Mouse (Mus musculus) spleen, adult 10 weeks (tissue): ENCODE results near the gene Gch1. TPM values are rescaled to one million over a fixed set of nuclear protein-coding genes. Genes with fewer than 3 reads are reported as not detected.

Source experiments
- polyA plus RNA-seq: library from polyadenylated mRNA; stranded (reverse); fragments of 350-450 nt; fragmentation: Illumina TruSeq; extraction: RNeasy Lipid Tissue Mini Kit (QIAGEN cat#74804); gene quantifications from one replicate; pipeline ENCODE4 v1.2.3, GENCODE M21; 2015; ENCODE audit warnings: low replicate concordance; ENCODE audit not compliant: insufficient read depth

Gene Gch1
- polyA plus RNA-seq, result 10.8 TPM

DNA sequence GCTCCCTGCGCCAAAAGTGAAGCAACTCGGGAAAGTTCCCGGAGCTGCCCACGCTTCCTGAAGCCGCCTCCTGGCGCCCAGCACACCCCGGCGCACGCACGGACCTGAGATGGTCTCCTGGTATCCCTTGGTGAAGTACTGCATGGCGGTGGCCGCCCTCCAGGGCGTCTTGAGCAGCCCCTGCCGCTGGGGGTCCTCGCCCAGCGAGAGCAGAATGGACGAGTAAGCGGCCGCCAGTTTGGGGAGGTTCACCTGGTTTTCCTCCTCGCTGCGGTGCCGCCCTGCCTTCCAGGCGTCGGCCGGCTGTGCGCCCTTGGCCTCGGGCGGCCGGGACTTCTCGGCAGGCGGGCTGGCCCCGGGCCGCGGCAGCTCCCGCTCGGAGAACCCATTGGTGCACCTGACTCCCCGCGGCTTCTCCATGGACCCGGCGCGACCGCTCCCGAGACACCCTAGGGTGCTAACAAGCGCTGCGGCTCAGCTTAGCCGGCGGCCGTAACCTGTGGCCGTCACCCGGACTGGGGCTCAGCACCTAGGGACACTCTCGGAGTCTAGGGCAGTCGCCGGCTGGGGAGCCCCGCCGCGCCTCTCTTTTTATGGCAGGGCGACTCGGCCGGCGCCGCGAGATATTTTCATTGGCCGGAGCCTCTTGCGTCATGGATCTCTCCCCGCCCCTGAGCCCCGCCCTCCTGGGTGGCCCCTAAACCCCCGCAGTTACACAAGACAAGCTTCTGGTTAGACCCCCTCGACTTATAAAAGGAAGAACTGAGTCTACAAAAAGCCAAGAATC, at the start of gene Gch1:
Gene Gch1 (minus strand): TSS at position 566 of the 787 bp plus-strand sequence.

Other genes starting within 250 kb of the Gch1 start
- 32.9 TPM for gene Wdhd1, start 87.4 kb upstream of the Gch1 start, polyA plus RNA-seq
- gene Socs4, start 87.5 kb upstream of the Gch1 start, polyA plus RNA-seq, result 43.9 TPM
- 70.2 TPM for gene Mapk1ip1l, start 108.9 kb upstream of the Gch1 start, polyA plus RNA-seq
- gene Lgals3, start 178.3 kb upstream of the Gch1 start, polyA plus RNA-seq, result 90.6 TPM
- 16.1 TPM for gene Dlgap5, start 229.0 kb upstream of the Gch1 start, polyA plus RNA-seq